Comparison of ENCODE assay signal across 9 mouse cellular contexts in the genomic region with DNA sequence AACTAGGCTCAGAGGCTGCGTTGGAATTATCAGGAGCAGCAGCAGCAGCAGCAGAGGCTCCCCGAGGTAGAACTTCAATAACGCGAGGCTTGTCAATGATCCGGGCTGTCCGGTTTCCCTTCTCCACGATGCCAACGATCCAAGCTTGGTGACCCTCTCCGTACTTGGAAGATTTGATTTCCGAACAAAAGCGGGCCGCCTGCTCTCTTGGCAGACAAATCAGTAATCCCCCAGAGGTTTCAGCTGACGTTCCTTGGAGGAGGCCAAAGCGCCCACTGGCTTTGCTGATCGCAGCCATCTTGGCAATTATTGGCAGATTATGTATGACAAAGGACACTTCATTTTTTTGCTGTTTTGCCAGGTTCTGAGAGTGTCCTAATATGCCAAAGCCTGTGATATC. TPM values are rescaled to one million over a fixed set of nuclear protein-coding genes. Genes with fewer than 3 reads are reported as not detected.
A peak's percentile ranks its signal among the peaks of the same experiment; 100 is the strongest.
DNase-seq lines count a peak whose midpoint lies in the region; ATAC-seq and TF ChIP-seq lines count a peak whose summit lies in the region.
"Had no signal": no experiment of that assay in that cellular context is flagged by ENCODE, and none has a peak within 500 bp of the region (broad histone marks: within the 10 kb centered on the region; RNA-seq: fewer than 3 reads in every experiment).

No protein-coding gene starts in this region.

- no peak for ATAC-seq in kidney, embryonic 14.5 days (ENCODE audit: low FRiP score, low TSS enrichment)
- no peak for ATAC-seq in hindbrain, embryonic 14.5 days (ENCODE audit: low FRiP score)
- ATAC-seq in midbrain, embryonic 14.5 days (ENCODE audit: low FRiP score, low TSS enrichment), result no peak

- H3K27ac ChIP-seq in kidney, embryonic 14.5 days (ENCODE audit: low read depth, low read length), result no peak overlapping the region
- H3K27ac ChIP-seq in cortical plate, adult 2 months (ENCODE audit: insufficient read depth, low read length), result no peak overlapping the region
- H3K27ac ChIP-seq in hindbrain, embryonic 14.5 days, result no peak overlapping the region
- H3K27ac ChIP-seq in midbrain, embryonic 14.5 days (replicated peaks; ENCODE audit: low read depth, low read length), result no peak overlapping the region

- no peaks in the 10 kb centered on the region for H3K27me3 ChIP-seq in kidney, embryonic 14.5 days (ENCODE audit: control insufficient read depth, insufficient read depth, low read length)
- H3K27me3 ChIP-seq in hindbrain, embryonic 14.5 days (ENCODE audit: control insufficient read depth, insufficient read depth, low read length), result no peaks in the 10 kb centered on the region
- H3K27me3 ChIP-seq in midbrain, embryonic 14.5 days (ENCODE audit: control insufficient read depth, insufficient read depth, low read length), result no peaks in the 10 kb centered on the region

- H3K4me1 ChIP-seq in kidney, embryonic 14.5 days (ENCODE audit: control insufficient read depth, insufficient read depth, low read length), result peaks cover 17% of the 10 kb centered on the region
- H3K4me1 ChIP-seq in cortical plate, adult 2 months (ENCODE audit: control insufficient read depth, insufficient read depth, low read length), result peaks cover 4% of the 10 kb centered on the region
- H3K4me1 ChIP-seq in hindbrain, embryonic 14.5 days (replicated peaks; ENCODE audit: control insufficient read depth, insufficient read depth, low read length), result peaks cover 24% of the 10 kb centered on the region
- peaks cover 11% of the 10 kb centered on the region for H3K4me1 ChIP-seq in midbrain, embryonic 14.5 days (ENCODE audit: control insufficient read depth, insufficient read depth, low read length)
- peaks cover 9% of the 10 kb centered on the region for H3K4me1 ChIP-seq in lung, adult 2 months (ENCODE audit: control insufficient read depth, insufficient read depth, low read length)

- peak overlapping the region; percentile 90 for H3K4me2 ChIP-seq in kidney, embryonic 14.5 days (replicated peaks; ENCODE audit: low read depth, low read length)
- peak overlapping the region; percentile 93 for H3K4me2 ChIP-seq in hindbrain, embryonic 14.5 days (replicated peaks)
- peak overlapping the region; percentile 89 for H3K4me2 ChIP-seq in midbrain, embryonic 14.5 days (ENCODE audit: low read length)

- TF ChIP-seq CTCF in cortical plate, adult 2 months (IDR thresholded peaks at IDR 0.05; ENCODE audit: extremely low read depth, insufficient read depth, low read length), result no peak
- TF ChIP-seq CTCF in lung, adult 2 months (IDR thresholded peaks at IDR 0.05; ENCODE audit: insufficient read depth, low read length), result no peak

- no peaks in the 10 kb centered on the region for H3K9me3 ChIP-seq in kidney, embryonic 14.5 days (ENCODE audit: control insufficient read depth, low read length)
- peaks cover 7% of the 10 kb centered on the region; the same call in 1 of the 2 replicates for H3K9me3 ChIP-seq in hindbrain, embryonic 14.5 days (ENCODE audit: control insufficient read depth, low read length)
- H3K9me3 ChIP-seq in midbrain, embryonic 14.5 days (ENCODE audit: control insufficient read depth, low read length), result peaks cover 4% of the 10 kb centered on the region; the same call in 1 of the 2 replicates

- 97% methylated on average over 15 of the region's 15 CpGs for WGBS in kidney, embryonic 14.5 days
- WGBS in hindbrain, embryonic 14.5 days, result 90% methylated on average over 15 of the region's 15 CpGs
- 93% methylated on average over 15 of the region's 15 CpGs for WGBS in midbrain, embryonic 14.5 days
- WGBS in lung, adult 2 months, result 92% methylated on average over 15 of the region's 15 CpGs

- H3K4me3 ChIP-seq in kidney, embryonic 14.5 days (ENCODE audit: low read length), result peak overlapping the region; percentile 92; the same call in 1 of the 2 replicates
- peak overlapping the region; percentile 57; the same call in 1 of the 2 replicates for H3K4me3 ChIP-seq in cortical plate, adult 2 months (ENCODE audit: insufficient read depth, low read length)
- peak overlapping the region; percentile 65 for H3K4me3 ChIP-seq in hindbrain, embryonic 14.5 days (replicated peaks; ENCODE audit: low read length)
- H3K4me3 ChIP-seq in midbrain, embryonic 14.5 days (replicated peaks; ENCODE audit: low read depth, low read length), result peak overlapping the region; percentile 91; the same call in 1 of the 2 replicates
- no peak overlapping the region for H3K4me3 ChIP-seq in lung, adult 2 months (replicated peaks; ENCODE audit: extremely low read depth, low read depth, low read length)

- H3K36me3 ChIP-seq in kidney, embryonic 14.5 days (ENCODE audit: control insufficient read depth, insufficient read depth, low read length), result peaks cover 13% of the 10 kb centered on the region
- peaks cover 35% of the 10 kb centered on the region for H3K36me3 ChIP-seq in hindbrain, embryonic 14.5 days (replicated peaks; ENCODE audit: control insufficient read depth, insufficient read depth)
- peaks cover 18% of the 10 kb centered on the region for H3K36me3 ChIP-seq in midbrain, embryonic 14.5 days (ENCODE audit: control insufficient read depth, insufficient read depth, low read length)

- H3K9ac ChIP-seq in kidney, embryonic 14.5 days (ENCODE audit: low read depth, low read length), result no peak overlapping the region
- H3K9ac ChIP-seq in hindbrain, embryonic 14.5 days, result peak overlapping the region; percentile 83
- H3K9ac ChIP-seq in midbrain, embryonic 14.5 days (replicated peaks; ENCODE audit: low read length), result no peak overlapping the region

- TF ChIP-seq POLR2A in cortical plate, adult 2 months (IDR thresholded peaks at IDR 0.05; ENCODE audit: extremely low read depth, insufficient read depth, low read length), result no peak
- no peak for TF ChIP-seq POLR2A in lung, adult 2 months (IDR thresholded peaks at IDR 0.05; ENCODE audit: borderline replicate concordance, extremely low read depth, low read depth, low read length)

- DNase-seq in kidney, adult 9 months, result no peak
- no peak for DNase-seq in hindbrain, embryonic 14.5 days (ENCODE audit: low spot score)
- DNase-seq in midbrain, embryonic 14.5 days, result no peak
- no peak for DNase-seq in right cerebral cortex, postnatal 25 days
- no peak for DNase-seq in cerebellum, adult 9-10 months
- no peak for DNase-seq in lung, adult 2 months
- DNase-seq: gastrocnemius, postnatal 25 days had no signal

RNA-seq across cellular contexts. Expression of a gene that starts 1.3 kb away (rescaled TPM):
- 112 and 132 TPM in 2 replicates for polyA plus RNA-seq in kidney, embryonic 14.5 days (2014; fragmentation: Nextera tagmentation; extraction: Ambion mirVana)
- 26.2 and 27.5 TPM in 2 replicates for polyA plus RNA-seq in cortical plate, adult 2 months (2012; rRNA removed)
- polyA plus RNA-seq in hindbrain, embryonic 14.5 days (2014; fragmentation: Nextera tagmentation; extraction: Ambion mirVana), result 76.3 and 80.6 TPM in 2 replicates
- polyA plus RNA-seq in midbrain, embryonic 14.5 days (2014; fragmentation: Nextera tagmentation; extraction: Ambion mirVana), result 77.6 and 78.4 TPM in 2 replicates
- polyA plus RNA-seq in lung, adult 2 months (2012; rRNA removed), result 15.4 and 16.2 TPM in 2 replicates

RNA-seq across cellular contexts. Expression of a gene that starts 12.1 kb away (rescaled TPM):
- 252 and 290 TPM in 2 replicates for polyA plus RNA-seq in kidney, embryonic 14.5 days (2014; fragmentation: Nextera tagmentation; extraction: Ambion mirVana)
- polyA plus RNA-seq in cortical plate, adult 2 months (2012; rRNA removed), result 33.0 and 37.4 TPM in 2 replicates
- polyA plus RNA-seq in hindbrain, embryonic 14.5 days (2014; fragmentation: Nextera tagmentation; extraction: Ambion mirVana), result 119 and 126 TPM in 2 replicates
- 125 and 134 TPM in 2 replicates for polyA plus RNA-seq in midbrain, embryonic 14.5 days (2014; fragmentation: Nextera tagmentation; extraction: Ambion mirVana)
- polyA plus RNA-seq in lung, adult 2 months (2012; rRNA removed), result 17.6 and 17.9 TPM in 2 replicates

RNA-seq across cellular contexts. Expression of a gene that starts 23.5 kb away (rescaled TPM):
- 0.80 and 1.0 TPM in 2 replicates for polyA plus RNA-seq in kidney, embryonic 14.5 days (2014; fragmentation: Nextera tagmentation; extraction: Ambion mirVana)
- 1.1 and 1.3 TPM in 2 replicates for polyA plus RNA-seq in cortical plate, adult 2 months (2012; rRNA removed)
- polyA plus RNA-seq in hindbrain, embryonic 14.5 days (2014; fragmentation: Nextera tagmentation; extraction: Ambion mirVana), result 0.12 and 0.46 TPM in 2 replicates
- 0.22 and 0.39 TPM in 2 replicates for polyA plus RNA-seq in midbrain, embryonic 14.5 days (2014; fragmentation: Nextera tagmentation; extraction: Ambion mirVana)
- 28.2 and 36.9 TPM in 2 replicates for polyA plus RNA-seq in lung, adult 2 months (2012; rRNA removed)

RNA-seq across cellular contexts. Expression of a gene that starts 28.5 kb away (rescaled TPM):
- 59.3 and 94.9 TPM in 2 replicates for polyA plus RNA-seq in kidney, embryonic 14.5 days (2014; fragmentation: Nextera tagmentation; extraction: Ambion mirVana)
- polyA plus RNA-seq in cortical plate, adult 2 months (2012; rRNA removed), result 109 and 110 TPM in 2 replicates
- 63.4 and 63.5 TPM in 2 replicates for polyA plus RNA-seq in hindbrain, embryonic 14.5 days (2014; fragmentation: Nextera tagmentation; extraction: Ambion mirVana)
- 55.2 and 71.2 TPM in 2 replicates for polyA plus RNA-seq in midbrain, embryonic 14.5 days (2014; fragmentation: Nextera tagmentation; extraction: Ambion mirVana)
- polyA plus RNA-seq in lung, adult 2 months (2012; rRNA removed), result 57.4 and 82.8 TPM in 2 replicates

RNA-seq across cellular contexts. Expression of a gene that starts 39.6 kb away (rescaled TPM):
- polyA plus RNA-seq in kidney, embryonic 14.5 days (2014; fragmentation: Nextera tagmentation; extraction: Ambion mirVana), result 18.5 and 21.6 TPM in 2 replicates
- 9.2 and 10.4 TPM in 2 replicates for polyA plus RNA-seq in cortical plate, adult 2 months (2012; rRNA removed)
- polyA plus RNA-seq in hindbrain, embryonic 14.5 days (2014; fragmentation: Nextera tagmentation; extraction: Ambion mirVana), result 8.3 and 9.2 TPM in 2 replicates
- 11.6 and 13.6 TPM in 2 replicates for polyA plus RNA-seq in midbrain, embryonic 14.5 days (2014; fragmentation: Nextera tagmentation; extraction: Ambion mirVana)
- polyA plus RNA-seq in lung, adult 2 months (2012; rRNA removed), result 26.5 and 28.5 TPM in 2 replicates

Comparison
In these comparisons a context has a peak if more than half of its experiments do, and no peak if none do; other contexts are left out.
1. RNA of a gene that starts 23.5 kb away (polyA plus RNA-seq): 28.2 to 36.9 TPM in lung, adult 2 months; 1.1 to 1.3 TPM in cortical plate, adult 2 months, 0.80 to 1.0 TPM in kidney, embryonic 14.5 days, 0.22 to 0.39 TPM in midbrain, embryonic 14.5 days and 0.12 to 0.46 TPM in hindbrain, embryonic 14.5 days; every median in the first group is over 10 times any median in the second.
2. Peak in every context shown above with its lines, with median percentiles within 50 percentile points of each other: H3K4me2 ChIP-seq.